Mouse (Mus musculus): ENCODE results near the gene Rnf13. TPM values are rescaled to one million over a fixed set of nuclear protein-coding genes. Genes with fewer than 3 reads are reported as not detected.

Gene Rnf13
- total RNA-seq, 2 experiments from 2014 or later: 61.4 to 67.8 TPM

DNA sequence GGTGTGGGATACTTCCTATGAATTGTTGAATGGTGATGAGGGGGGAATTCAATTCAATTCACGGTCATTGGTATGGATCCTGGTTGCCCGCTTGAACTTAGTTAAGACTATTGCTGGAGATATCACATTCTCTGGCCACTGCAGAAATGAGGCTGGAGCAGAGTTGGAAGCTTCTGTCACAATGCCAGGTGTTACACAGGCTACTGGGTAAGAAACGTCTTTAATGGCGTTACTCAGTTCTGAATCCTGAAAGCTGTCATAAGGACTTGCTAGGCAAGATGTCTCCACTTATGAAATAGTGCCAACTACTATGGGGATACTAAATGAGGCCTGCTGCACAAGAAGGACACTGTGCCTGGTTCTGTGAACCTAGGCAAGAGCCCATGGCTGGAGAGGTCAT is 101.0 kb downstream of the Rnf13 start:
- DNase-seq (ENCODE audit: low spot score): no peak
- intact Hi-C loops (cut with DNase I): no loop called here

DNA sequence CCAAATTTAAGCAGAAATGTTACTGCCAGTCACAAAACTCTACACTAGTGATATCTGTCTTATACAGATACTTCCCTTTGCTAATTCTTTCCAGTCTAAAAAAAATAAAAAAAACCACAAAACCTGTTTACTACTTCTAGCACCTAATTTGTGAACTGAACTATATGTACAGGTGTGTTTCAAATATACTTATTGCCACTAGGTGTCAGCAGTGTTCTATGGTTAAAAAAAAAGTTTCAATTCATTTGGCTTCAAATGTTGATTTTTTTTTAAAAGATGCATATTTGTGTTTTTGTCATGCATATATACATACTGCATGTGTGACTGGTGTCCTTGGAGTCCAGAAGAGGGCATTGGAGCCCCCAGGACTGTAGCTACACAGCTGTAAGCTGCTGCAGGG is 107.9 kb downstream of the Rnf13 start:
- DNase-seq (ENCODE audit: low spot score): no peak
- intact Hi-C loops (cut with DNase I): loop anchor here (1.0 to 10.0 kb wide), 4 partner anchors 179 to 651 kb away; partner anchors contain the start of gene Tsc22d2

DNA sequence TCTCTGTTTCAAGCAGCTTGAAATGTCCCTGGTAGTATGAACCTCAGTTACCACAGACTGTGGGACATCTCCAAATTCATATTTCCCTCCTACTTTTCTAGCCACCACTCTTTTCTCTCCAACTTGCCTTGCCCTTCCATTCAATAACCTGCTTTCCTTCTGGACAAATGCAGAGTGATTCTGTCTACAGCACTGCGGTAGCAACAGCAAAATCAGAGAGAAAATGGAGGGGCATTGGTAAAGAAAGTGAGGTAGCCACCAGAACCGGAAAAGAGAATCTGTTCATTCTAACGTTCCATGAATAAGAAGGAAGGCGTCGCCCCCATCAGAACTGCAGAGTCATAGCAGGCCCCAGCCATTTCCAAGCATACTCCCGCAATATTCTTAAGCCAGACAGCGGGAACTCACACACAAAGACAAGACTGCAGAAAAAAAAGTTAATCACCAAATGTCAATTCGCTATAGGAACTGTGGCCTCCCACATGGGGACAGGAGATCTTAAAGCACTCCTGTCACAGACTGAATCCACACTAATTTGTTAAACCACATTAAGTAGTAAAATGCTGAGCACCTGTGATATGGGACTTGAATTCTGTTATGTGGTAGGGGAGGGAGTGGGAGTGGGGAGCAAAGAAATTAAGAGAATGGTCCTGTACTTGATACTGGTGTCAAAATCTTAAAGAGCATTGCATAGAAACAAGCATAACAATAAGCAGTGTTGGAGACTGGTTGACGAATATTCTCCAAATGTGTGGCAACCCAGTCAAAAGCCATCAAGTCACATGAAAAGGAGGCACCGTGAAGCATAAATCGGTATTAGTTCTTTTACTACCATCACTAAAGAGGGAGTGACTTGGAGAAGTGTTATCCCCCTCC is 110.2 kb downstream of the Rnf13 start:
- intact Hi-C loops (cut with DNase I): loop anchor here (10.0 kb wide), 3 partner anchors 181 to 649 kb away; partner anchors contain the start of gene Tsc22d2
- no peak for DNase-seq (ENCODE audit: low spot score)

GRCm38 (mm10) chr3:57846662-57846911 is 110.7 kb downstream of the Rnf13 start:
- intact Hi-C loops (cut with DNase I): loop anchor here (10.0 kb wide), 3 partner anchors 182 to 648 kb away; partner anchors contain the start of gene Tsc22d2
- no peak for DNase-seq (ENCODE audit: low spot score)

DNA sequence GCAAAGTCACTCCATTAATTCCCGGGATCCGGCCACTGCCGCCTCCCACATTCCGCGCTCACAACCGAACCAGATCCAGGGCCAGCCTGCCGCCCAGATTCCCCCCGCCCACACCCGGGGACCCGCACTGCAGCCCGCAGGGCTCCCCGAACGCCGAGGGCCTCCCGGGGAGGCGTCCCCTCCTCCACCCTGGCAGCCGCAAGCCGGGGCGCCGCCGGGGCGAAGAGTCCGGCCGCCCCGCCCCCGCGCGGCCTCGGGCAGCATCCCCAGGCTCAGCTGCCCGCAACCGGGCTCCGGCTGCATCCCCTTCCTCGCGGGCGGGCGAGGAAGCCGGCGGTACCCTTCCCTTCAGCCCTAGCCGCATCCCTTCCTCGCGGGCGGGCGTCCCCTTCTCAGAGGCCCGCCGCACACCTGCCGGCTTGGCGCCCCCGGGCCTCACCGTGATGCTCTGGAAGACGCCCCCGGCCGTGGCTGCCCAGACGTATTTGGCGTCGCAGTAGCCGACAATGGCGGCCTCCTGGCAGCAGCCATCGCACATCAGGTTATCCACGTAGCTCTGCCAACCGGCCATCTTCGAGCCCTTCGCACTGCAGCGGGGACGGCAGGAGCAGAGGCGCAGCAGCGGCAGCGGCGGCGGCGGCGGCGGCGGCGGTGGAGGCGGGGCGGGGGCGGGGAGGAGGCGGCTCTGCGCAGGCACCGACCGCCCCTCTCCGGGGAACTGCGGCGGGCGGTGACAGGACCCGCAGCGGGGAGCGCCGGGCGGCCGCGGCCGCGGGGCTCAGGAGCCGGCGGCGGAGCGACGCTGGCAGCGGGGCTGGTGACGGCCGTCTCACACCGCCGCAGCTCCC is 111.3 kb downstream of the Rnf13 start:
- intact Hi-C loops (cut with DNase I): loop anchor here (10.0 kb wide), 3 partner anchors 182 to 648 kb away; partner anchors contain the start of gene Tsc22d2
- DNase-seq (ENCODE audit: low spot score): peak; percentile 19

GRCm38 (mm10) chr3:57847760-57848185 is 111.9 kb downstream of the Rnf13 start, which contains the start of gene Pfn2:
Pfn2 (minus strand) TSS chr3:57848079.
- intact Hi-C loops (cut with DNase I): loop anchor here (10.0 kb wide), 3 partner anchors 183 to 647 kb away; partner anchors contain the start of gene Tsc22d2
- peak; percentile 51 for DNase-seq (ENCODE audit: low spot score)

DNA sequence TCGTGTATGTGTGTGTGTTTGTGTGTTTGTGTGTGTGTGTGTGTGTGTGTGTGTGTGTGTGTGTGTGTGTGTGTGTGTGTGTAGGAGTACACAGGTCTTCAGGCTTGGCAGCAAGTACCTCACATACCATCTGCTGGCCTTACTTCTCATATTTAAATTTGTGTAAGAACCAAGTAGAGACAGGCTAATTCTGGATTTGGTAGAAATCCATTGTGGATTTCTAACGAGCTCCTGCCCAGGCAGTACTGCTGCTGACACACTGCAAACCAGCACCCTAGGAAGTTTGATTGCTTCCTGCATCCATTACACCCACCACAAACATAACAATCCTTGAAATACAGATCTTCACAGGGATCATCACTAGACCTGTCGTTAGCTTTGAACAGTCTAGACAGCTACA is 147.1 kb downstream of the Rnf13 start:
- no peak for DNase-seq (ENCODE audit: low spot score)
- intact Hi-C loops (cut with DNase I): no loop called here

Other genes with a start within 250 kb of the Rnf13 start
- 10 to 100 TPM; 57.9 to 61.6 TPM for gene Wwtr1, start 160.2 kb upstream of the Rnf13 start, total RNA-seq (2021)
- gene Commd2, start 84.3 kb upstream of the Rnf13 start, total RNA-seq (2021): 10 to 100 TPM; 13.8 to 14.2 TPM
- gene Ankub1, start 43.3 kb upstream of the Rnf13 start, total RNA-seq (2021): not detected
- 10 to 100 TPM; 34.3 to 34.7 TPM for gene Pfn2, start 112.0 kb downstream of the Rnf13 start, total RNA-seq (2021)